Mouse (Mus musculus): ENCODE results near the gene Bcl2l12.

Gene Bcl2l12

GRCm38 (mm10) chr7:44986879-44987718 lies 11.4 kb downstream of the Bcl2l12 start:
- ATAC-seq (ENCODE audit: low TSS enrichment) = no peak

- ATAC-seq (ENCODE audit: low TSS enrichment) = peak; percentile 91
These were observed 12.2 kb downstream of the Bcl2l12 start, which contains the start of gene Prmt1 for GRCm38 (mm10) chr7:44986192-44986878. Prmt1 (minus strand) TSS chr7:44986568.

GRCm38 (mm10) chr7:44985595-44986191 lies 12.8 kb downstream of the Bcl2l12 start:
- no peak for ATAC-seq (ENCODE audit: low TSS enrichment)

- ATAC-seq (ENCODE audit: low TSS enrichment) = no peak
These were observed 13.7 kb downstream of the Bcl2l12 start for GRCm38 (mm10) chr7:44984833-44985164.

- no peak for ATAC-seq (ENCODE audit: low TSS enrichment)
These were observed 14.3 kb downstream of the Bcl2l12 start for GRCm38 (mm10) chr7:44983944-44984832.

GRCm38 (mm10) chr7:44983085-44983484 lies 15.4 kb downstream of the Bcl2l12 start:
- ATAC-seq (ENCODE audit: low TSS enrichment) = 0 out of 2 replicates have a peak, but pooled peaks have one; percentile 20

GRCm38 (mm10) chr7:44981539-44981938 lies 17.0 kb downstream of the Bcl2l12 start:
- ATAC-seq (ENCODE audit: low TSS enrichment) = no peak

- ATAC-seq (ENCODE audit: low TSS enrichment) = no peak
These were observed 20.2 kb downstream of the Bcl2l12 start for GRCm38 (mm10) chr7:44978300-44978699.

GRCm38 (mm10) chr7:44975117-44975419 lies 23.4 kb downstream of the Bcl2l12 start:
- ATAC-seq (ENCODE audit: low TSS enrichment) = no peak

GRCm38 (mm10) chr7:44974383-44975116 lies 24.0 kb downstream of the Bcl2l12 start, which contains the start of gene Cpt1c:
Cpt1c (minus strand) TSS chr7:44974851.
- ATAC-seq (ENCODE audit: low TSS enrichment) = peak; percentile 59

GRCm38 (mm10) chr7:44973415-44974130 lies 24.9 kb downstream of the Bcl2l12 start:
- ATAC-seq (ENCODE audit: low TSS enrichment) = no peak

GRCm38 (mm10) chr7:44971142-44971541 lies 27.4 kb downstream of the Bcl2l12 start:
- ATAC-seq (ENCODE audit: low TSS enrichment) = no peak

GRCm38 (mm10) chr7:44970231-44970691 lies 28.3 kb downstream of the Bcl2l12 start:
- peak; percentile 83 for ATAC-seq (ENCODE audit: low TSS enrichment)

- no peak for ATAC-seq (ENCODE audit: low TSS enrichment)
These were observed 31.9 kb downstream of the Bcl2l12 start for GRCm38 (mm10) chr7:44966638-44967037.

- ATAC-seq (ENCODE audit: low TSS enrichment) = no peak
These were observed 32.5 kb downstream of the Bcl2l12 start for GRCm38 (mm10) chr7:44965975-44966374.

GRCm38 (mm10) chr7:44964990-44965389 lies 33.5 kb downstream of the Bcl2l12 start:
- no peak for ATAC-seq (ENCODE audit: low TSS enrichment)

GRCm38 (mm10) chr7:44962831-44963230 lies 35.7 kb downstream of the Bcl2l12 start:
- ATAC-seq (ENCODE audit: low TSS enrichment) = no peak

- ATAC-seq (ENCODE audit: low TSS enrichment) = no peak
These were observed 36.2 kb downstream of the Bcl2l12 start for GRCm38 (mm10) chr7:44962337-44962736.

- no peak for ATAC-seq (ENCODE audit: low TSS enrichment)
These were observed 38.0 kb downstream of the Bcl2l12 start for GRCm38 (mm10) chr7:44960512-44960910.

- ATAC-seq (ENCODE audit: low TSS enrichment) = no peak
These were observed 38.5 kb downstream of the Bcl2l12 start for GRCm38 (mm10) chr7:44959874-44960511.
